Mouse (Mus musculus) G1E (cell line): ENCODE data around the gene Fam205a1.

Experiments
- CTCF ChIP-seq: IDR thresholded peaks from 2 replicates; pipeline ENCODE4 v1.5.1; 2012; ENCODE audit warnings: low read depth, low read length, inconsistent platforms, mixed read lengths
- TAL1 ChIP-seq: conservative IDR thresholded peaks from 2 replicates; pipeline ENCODE4 v1.6.1; 2012; ENCODE audit warnings: low read depth, low read length, inconsistent platforms, mixed read lengths

- TF ChIP-seq TAL1 (no peak), CTCF (no peak)
Measured at GRCm38 (mm10) chr4:42874134-42874533, 20.4 kb upstream of the Fam205a1 start, which contains the start of gene Fam205c.
